Mouse (Mus musculus): Measurements from ENCODE around the gene Ap2s1.

GRCm38 (mm10) chr7:16793010-16793725 lies 55.0 kb downstream of the Ap2s1 start:
- TF ChIP-seq FLI1 (IDR thresholded peaks at IDR 0.05; ENCODE audit: low read length): no peak
- no peak for TF ChIP-seq GATA1 (IDR thresholded peaks at IDR 0.05; ENCODE audit: borderline replicate concordance, low read length)
